Mouse (Mus musculus) liver, postnatal 0 days (tissue): Measurements from ENCODE around the gene Trmt1. TPM values are rescaled to one million over a fixed set of nuclear protein-coding genes. Genes with fewer than 3 reads are reported as not detected.

Source experiments
- ATAC-seq: fragments of 200-750 bp; cut with Nextera tagmentation; 2 replicates; pipeline ENCODE4 v1.8.0; 2017; ENCODE audit warnings: mild to moderate bottlenecking, moderate library complexity
- DNase-seq: peaks from one replicate; pipeline ENCODE4 v3.0.0-alpha.2; 2016
- H3K27ac ChIP-seq: fragments of 300-500 bp; sonication (generic); 2 replicates; pipeline ENCODE4 v1.5.1; 2014; ENCODE audit warnings: antibody characterized with exemption, moderate library complexity, mild to moderate bottlenecking, low read depth
- H3K27me3 ChIP-seq: fragments of 300-500 bp; sonication (generic); 2 replicates; pipeline ENCODE4 v1.6.1; 2014; ENCODE audit warnings: low read length, control low read depth, mixed read lengths; ENCODE audit not compliant: insufficient read depth
- H3K36me3 ChIP-seq: fragments of 300-500 bp; sonication (generic); replicated peaks from 2 replicates; pipeline ENCODE4 v1.6.1; 2014; ENCODE audit warnings: mild to moderate bottlenecking, control low read depth, low read length, moderate library complexity, mixed read lengths; ENCODE audit not compliant: insufficient read depth
- H3K4me1 ChIP-seq: fragments of 300-500 bp; sonication (generic); 2 replicates; pipeline ENCODE4 v1.6.1; 2014; ENCODE audit warnings: antibody characterized with exemption, mild to moderate bottlenecking, control low read depth; ENCODE audit not compliant: insufficient read depth
- H3K4me2 ChIP-seq: fragments of 300-500 bp; sonication (generic); 2 replicates; pipeline ENCODE4 v1.6.1; 2014; ENCODE audit warnings: low read depth, mild to moderate bottlenecking, low read length, moderate library complexity, mixed read lengths
- H3K4me3 ChIP-seq: fragments of 300-500 bp; sonication (generic); 2 replicates; pipeline ENCODE4 v1.5.1; 2014; ENCODE audit warnings: low read depth, low read length
- H3K9ac ChIP-seq: fragments of 300-500 bp; sonication (generic); replicated peaks from 2 replicates; pipeline ENCODE4 v1.6.1; 2014; ENCODE audit warnings: mild to moderate bottlenecking, moderate library complexity
- H3K9me3 ChIP-seq: fragments of 300-500 bp; sonication (generic); 2 replicates; pipeline ENCODE4 v1.6.1; 2016; ENCODE audit warnings: mild to moderate bottlenecking, control low read depth, low read length, mixed read lengths
- CTCF ChIP-seq: sonication (generic); IDR thresholded peaks from 2 replicates; pipeline ENCODE4 v1.5.1; 2016; ENCODE audit warnings: antibody characterized with exemption, low read depth
- EP300 ChIP-seq: IDR thresholded peaks from 2 replicates; pipeline ENCODE4 v1.6.1; 2016; ENCODE audit warnings: antibody characterized with exemption, low read depth, mild to moderate bottlenecking
- WGBS: fragments of 180-500 bp; shearing (Covaris S2); extraction: QIAGEN DNeasy Blood & Tissue Kit; methylation state at CpG from one replicate; pipeline ENCODE4 v1.1.7; 2014; ENCODE audit not compliant: insufficient replicate concordance; 5-methylcytosine and 5-hydroxymethylcytosine counted together
- polyA plus RNA-seq: library from polyadenylated mRNA; unstranded; fragments of >200 nt; fragmentation: Nextera tagmentation; extraction: Ambion mirVana; gene quantifications from 2 replicates; pipeline ENCODE4 v1.2.1, GENCODE M21; 2015

Trmt1 gene
- polyA plus RNA-seq, 1 experiment from 2014 or later = 21.3 TPM

DNA sequence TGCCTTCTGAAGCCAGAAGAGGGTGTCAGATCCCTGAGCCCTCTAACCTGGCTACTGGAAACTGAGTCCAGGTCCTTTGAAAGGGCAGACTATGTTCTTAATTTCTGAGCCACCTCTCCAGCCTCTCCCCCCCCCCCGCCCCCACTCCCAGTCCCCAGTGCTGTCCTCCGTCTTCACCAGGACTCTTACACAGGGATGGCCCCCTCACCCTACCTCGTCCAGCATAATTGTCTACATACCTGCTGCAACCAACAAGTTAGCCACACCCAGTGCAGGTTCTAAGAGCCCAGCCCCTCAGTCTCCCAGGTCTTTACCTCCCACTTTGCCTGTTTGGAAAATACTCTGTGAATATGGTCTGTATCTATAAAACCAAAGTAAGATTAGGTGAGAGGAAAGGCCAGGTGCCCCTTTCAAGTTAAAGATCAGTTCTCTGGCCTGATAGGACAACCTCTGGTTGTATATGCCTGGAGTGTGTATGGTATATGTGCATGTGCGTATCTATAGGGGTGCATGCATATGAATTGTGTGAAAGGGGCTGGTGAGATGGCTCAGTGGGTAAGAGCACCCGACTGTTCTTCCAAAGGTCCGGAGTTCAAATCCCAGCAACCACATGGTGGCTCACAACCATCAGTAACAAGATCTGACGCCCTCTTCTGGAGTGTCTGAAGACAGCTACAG lies 45.4 kb upstream of the Trmt1 start:
- 0 out of 2 replicates have a peak, but pooled peaks cover 4% of the 10 kb centered on the region for H3K27me3 ChIP-seq
- H3K27ac ChIP-seq = 0 out of 2 replicates have a peak overlapping the region, but pooled peaks have one; percentile 26
- no peaks in the 10 kb centered on the region for H3K9me3 ChIP-seq
- H3K4me3 ChIP-seq = peak overlapping the region; percentile 54; the same call in 1 of the 2 replicates
- TF ChIP-seq CTCF = no peak
- TF ChIP-seq EP300 = no peak
- ATAC-seq = no peak
- H3K36me3 ChIP-seq = no peaks in the 10 kb centered on the region; the same call in 1 of the 2 replicates
- WGBS = 75% methylated on average over 6 of the region's 7 CpGs
- H3K9ac ChIP-seq = no peak overlapping the region; the same call in 1 of the 2 replicates
- peak overlapping the region; percentile 96 for H3K4me2 ChIP-seq
- DNase-seq = no peak
- H3K4me1 ChIP-seq = peaks cover 11% of the 10 kb centered on the region

DNA sequence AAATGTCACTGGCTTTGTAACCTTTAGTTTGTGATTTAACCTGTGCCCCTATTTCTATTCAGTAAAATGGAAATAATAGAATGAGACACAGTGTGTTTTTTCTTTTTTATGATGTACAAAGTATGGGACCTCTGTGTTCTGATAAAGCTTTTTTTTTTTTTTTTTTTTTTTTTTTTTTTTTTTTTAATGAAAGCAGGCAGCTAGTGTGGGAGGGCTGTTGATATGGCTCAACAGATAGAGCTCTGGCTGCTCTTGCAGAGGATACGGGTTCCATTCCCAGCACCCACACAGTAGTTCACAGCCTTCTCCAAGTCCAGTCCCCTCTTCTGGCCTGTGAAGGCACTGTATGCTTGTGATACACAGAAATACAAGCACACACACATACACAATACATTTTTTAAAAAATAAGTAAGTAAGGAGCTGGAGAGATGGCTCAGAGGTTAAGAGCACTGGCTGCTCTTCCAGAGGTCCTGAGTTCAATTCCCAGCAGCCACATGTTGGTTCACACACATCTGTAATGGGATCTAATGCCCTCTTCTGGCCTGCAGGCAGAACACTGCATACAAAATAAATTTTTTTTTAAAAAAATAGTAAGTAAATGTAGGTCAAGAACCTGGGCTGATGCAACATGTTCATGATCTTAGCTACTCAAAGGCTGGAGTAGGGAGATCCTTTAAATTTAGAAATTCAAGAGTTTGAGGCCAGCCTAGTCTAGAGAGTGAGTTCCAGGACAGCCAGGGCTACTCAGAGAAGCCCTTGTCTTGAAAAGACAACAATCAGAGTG lies 44.3 kb upstream of the Trmt1 start:
- Histone ChIP-seq H3K9ac (peak overlapping the region; percentile 19), H3K36me3 (no peaks in the 10 kb centered on the region), H3K4me3 (peak overlapping the region; percentile 3; the same call in 1 of the 2 replicates), H3K27me3 (0 out of 2 replicates have a peak, but pooled peaks cover 4% of the 10 kb centered on the region), H3K9me3 (no peaks in the 10 kb centered on the region), H3K4me1 (peaks cover 11% of the 10 kb centered on the region), H3K27ac (peak overlapping the region; percentile 88), H3K4me2 (peak overlapping the region; percentile 7; the same call in 1 of the 2 replicates)
- TF ChIP-seq CTCF (0 out of 2 replicates have a peak, but pooled peaks have one; percentile 26), EP300 (no peak)
- 71% methylated on average over 1 of the region's 1 CpGs for WGBS
- DNase-seq (no peak), ATAC-seq (no peak)

- 54% methylated on average over 5 of the region's 5 CpGs for WGBS
- Histone ChIP-seq H3K9ac (no peak overlapping the region), H3K4me1 (peaks cover 16% of the 10 kb centered on the region), H3K4me2 (0 out of 2 replicates have a peak overlapping the region, but pooled peaks have one; percentile 7), H3K27me3 (0 out of 2 replicates have a peak, but pooled peaks cover 4% of the 10 kb centered on the region), H3K27ac (peak overlapping the region; percentile 88), H3K4me3 (no peak overlapping the region), H3K36me3 (no peaks in the 10 kb centered on the region), H3K9me3 (no peaks in the 10 kb centered on the region)
- TF ChIP-seq EP300 (peak; percentile 73; the same call in 1 of the 2 replicates), CTCF (no peak)
- ATAC-seq (peak; percentile 28), DNase-seq (no peak)
These were observed 43.1 kb upstream of the Trmt1 start for GRCm38 (mm10) chr8:84643019-84643418.

DNA sequence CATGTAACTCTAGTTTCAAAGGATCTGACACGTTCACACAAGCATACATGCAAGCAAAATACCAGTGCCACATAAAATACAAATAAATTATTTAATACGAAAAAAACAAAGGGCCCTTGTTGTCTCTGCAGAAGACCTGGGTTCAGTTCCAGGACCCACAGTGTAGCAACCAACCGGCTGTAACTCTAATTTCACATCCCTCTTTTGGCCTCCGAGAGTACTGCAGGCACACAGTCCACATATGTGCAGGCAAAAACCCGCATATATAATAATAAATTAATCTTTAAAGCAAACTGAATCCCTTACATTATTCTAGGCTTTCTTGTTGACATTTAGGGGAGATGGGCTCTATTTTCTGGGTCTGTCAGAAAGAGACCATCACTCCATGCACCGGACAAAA lies 39.3 kb upstream of the Trmt1 start:
- Histone ChIP-seq H3K4me3 (no peak overlapping the region), H3K9me3 (no peaks in the 10 kb centered on the region), H3K27ac (no peak overlapping the region; the same call in 1 of the 2 replicates), H3K36me3 (no peaks in the 10 kb centered on the region), H3K4me2 (peak overlapping the region; percentile 56; the same call in 1 of the 2 replicates), H3K9ac (no peak overlapping the region), H3K4me1 (peaks cover 14% of the 10 kb centered on the region), H3K27me3 (no peaks in the 10 kb centered on the region)
- DNase-seq (no peak), ATAC-seq (no peak)
- TF ChIP-seq CTCF = peak; percentile 42
- no peak for TF ChIP-seq EP300
- WGBS = 56% methylated on average over 6 of the region's 6 CpGs

- Histone ChIP-seq H3K9ac (peak overlapping the region; percentile 30), H3K4me3 (no peak overlapping the region), H3K4me1 (peaks cover 14% of the 10 kb centered on the region), H3K9me3 (no peaks in the 10 kb centered on the region), H3K4me2 (peak overlapping the region; percentile 56), H3K27me3 (no peaks in the 10 kb centered on the region), H3K27ac (peak overlapping the region; percentile 34), H3K36me3 (no peaks in the 10 kb centered on the region)
- whole genome bisulfite sequencing = 8% methylated on average over 14 of the region's 14 CpGs
- DNase-seq = peak; percentile 65
- TF ChIP-seq EP300 = no peak
- TF ChIP-seq CTCF = peak; percentile 20; the same call in 1 of the 2 replicates
- ATAC-seq = peak; percentile 18
These were observed 38.6 kb upstream of the Trmt1 start for GRCm38 (mm10) chr8:84647461-84647901.

DNA sequence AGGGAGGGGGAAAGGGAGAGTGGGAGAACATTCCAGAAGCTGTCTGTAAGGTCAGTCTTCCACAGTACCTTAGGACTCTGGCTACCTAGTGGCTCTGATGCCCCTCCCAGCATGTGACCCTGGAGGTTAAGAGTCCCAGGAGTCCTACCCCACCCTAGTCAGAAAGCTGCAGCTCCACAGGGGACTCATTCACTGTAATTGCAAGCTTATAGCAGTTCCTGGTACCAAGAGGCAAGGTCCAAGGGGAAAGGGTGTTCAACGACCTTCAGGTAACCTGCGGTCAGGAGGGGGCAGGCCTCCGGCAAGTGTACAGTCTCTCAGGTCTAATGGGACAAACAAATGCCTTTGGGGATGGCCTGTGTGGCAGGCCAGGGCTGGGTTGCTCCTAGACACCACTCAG lies 35.9 kb upstream of the Trmt1 start:
- Histone ChIP-seq H3K27me3 (no peaks in the 10 kb centered on the region), H3K9me3 (no peaks in the 10 kb centered on the region), H3K9ac (0 out of 2 replicates have a peak overlapping the region, but pooled peaks have one; percentile 1), H3K4me1 (peaks cover 14% of the 10 kb centered on the region), H3K36me3 (no peaks in the 10 kb centered on the region), H3K27ac (peak overlapping the region; percentile 45), H3K4me3 (no peak overlapping the region), H3K4me2 (no peak overlapping the region)
- TF ChIP-seq CTCF (no peak), EP300 (no peak)
- WGBS = 71% methylated on average over 3 of the region's 3 CpGs
- DNase-seq (peak; percentile 37), ATAC-seq (peak; percentile 74)
